Mouse (Mus musculus): ENCODE data around the gene Abcg3. TPM values are rescaled to one million over a fixed set of nuclear protein-coding genes. Genes with fewer than 3 reads are reported as not detected.
A peak's percentile ranks its signal among the peaks of the same experiment; 100 is the strongest.

The Abcg3 gene
- polyA plus RNA-seq (2012; rRNA removed) (0.77 and 0.89 TPM in 2 replicates), polyA plus RNA-seq (2014; fragmentation: Nextera tagmentation; extraction: Ambion mirVana) (0.50 and 0.68 TPM in 2 replicates)

DNA sequence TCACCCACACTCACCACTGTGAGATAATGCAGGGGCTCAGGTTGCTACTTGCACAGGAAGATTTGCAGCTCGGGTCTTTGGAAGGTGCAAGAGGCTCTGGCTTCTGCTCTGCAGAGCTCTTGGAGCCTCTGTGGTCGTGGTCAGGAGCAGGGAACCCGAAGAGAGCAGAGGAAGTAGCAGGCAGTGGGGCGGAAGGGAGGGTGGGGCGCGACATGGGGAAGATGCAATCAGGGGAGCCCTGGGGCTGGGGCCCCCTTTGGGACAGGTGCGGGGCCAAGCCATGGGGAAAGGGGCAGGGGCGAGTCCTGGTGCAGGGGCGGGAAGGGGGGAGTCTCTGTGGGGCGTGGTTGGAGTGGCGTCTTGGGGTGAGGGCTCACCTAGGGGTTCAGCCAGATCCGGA, at the start of gene Abcg3:
Gene Abcg3 (minus strand): TSS at position 184 of the 400 bp plus-strand sequence.
- Histone ChIP-seq H3K27me3 (ENCODE audit: control insufficient read depth, insufficient read depth, low read length) (no peaks in the 10 kb centered on the region), H3K4me2 (replicated peaks; ENCODE audit: low read depth, low read length, severe bottlenecking) (peak within 1 kb of the TSS; percentile 35; the same call in 1 of the 2 replicates), H3K27ac (replicated peaks; ENCODE audit: low read depth, low read length) (no peak within 1 kb of the TSS), H3K4me1 (ENCODE audit: control insufficient read depth, insufficient read depth, low read length) (no peaks in the 10 kb centered on the region), H3K9ac (ENCODE audit: low read depth, low read length, severe bottlenecking) (peak within 1 kb of the TSS; percentile 34; the same call in 1 of the 2 replicates), H3K36me3 (ENCODE audit: control insufficient read depth, insufficient read depth, low read length) (no peaks in the 10 kb centered on the region), H3K9me3 (ENCODE audit: control insufficient read depth, low read length) (no peaks in the 10 kb centered on the region), H3K4me3 (replicated peaks; ENCODE audit: low read length) (0 out of 2 replicates have a peak within 1 kb of the TSS, but pooled peaks have one; percentile 7)
- ATAC-seq (ENCODE audit: low FRiP score, low read depth): no peak
- WGBS: 26% methylated on average over 12 of the region's 12 CpGs
- no peak for DNase-seq (ENCODE audit: low spot score)
- TF ChIP-seq POLR2A (IDR thresholded peaks at IDR 0.05; ENCODE audit: borderline replicate concordance, extremely low read depth, insufficient read depth, insufficient read length): no peak

DNA sequence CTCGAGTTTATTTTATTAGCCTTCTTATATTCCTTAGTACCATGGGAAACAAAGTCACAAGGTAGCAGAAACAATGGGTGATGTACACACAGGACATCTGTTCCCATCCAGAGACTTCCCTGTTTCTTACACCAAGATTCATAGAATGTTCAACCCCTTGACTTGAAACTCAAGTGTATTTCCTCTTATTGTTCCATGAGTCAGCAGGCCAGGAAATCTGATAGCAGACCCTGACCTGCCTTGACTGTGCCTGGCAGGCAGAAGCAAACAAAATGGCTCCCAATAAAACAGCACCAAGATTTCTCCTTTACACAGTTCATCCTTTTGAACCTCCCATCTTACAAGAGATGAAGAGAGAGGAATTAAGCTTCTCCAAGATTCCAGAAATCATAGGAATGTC, 30.0 kb upstream of the Abcg3 start:
- no peak for TF ChIP-seq POLR2A (IDR thresholded peaks at IDR 0.05; ENCODE audit: borderline replicate concordance, extremely low read depth, insufficient read depth, insufficient read length)
- ATAC-seq (ENCODE audit: low FRiP score, low read depth) (no peak), DNase-seq (ENCODE audit: low spot score) (no peak)
- H3K36me3 ChIP-seq (ENCODE audit: control insufficient read depth, insufficient read depth, low read length): no peaks in the 10 kb centered on the region
- 89% methylated on average over 1 of the region's 1 CpGs for WGBS
- H3K4me3 ChIP-seq (replicated peaks; ENCODE audit: low read length): no peak overlapping the region
- H3K4me1 ChIP-seq (ENCODE audit: control insufficient read depth, insufficient read depth, low read length): no peaks in the 10 kb centered on the region
- H3K4me2 ChIP-seq (replicated peaks; ENCODE audit: low read depth, low read length, severe bottlenecking): no peak overlapping the region
- no peak overlapping the region for H3K27ac ChIP-seq (replicated peaks; ENCODE audit: low read depth, low read length)
- no peak overlapping the region for H3K9ac ChIP-seq (ENCODE audit: low read depth, low read length, severe bottlenecking)
- H3K9me3 ChIP-seq (ENCODE audit: control insufficient read depth, low read length): no peaks in the 10 kb centered on the region
- H3K27me3 ChIP-seq (ENCODE audit: control insufficient read depth, insufficient read depth, low read length): no peaks in the 10 kb centered on the region

DNA sequence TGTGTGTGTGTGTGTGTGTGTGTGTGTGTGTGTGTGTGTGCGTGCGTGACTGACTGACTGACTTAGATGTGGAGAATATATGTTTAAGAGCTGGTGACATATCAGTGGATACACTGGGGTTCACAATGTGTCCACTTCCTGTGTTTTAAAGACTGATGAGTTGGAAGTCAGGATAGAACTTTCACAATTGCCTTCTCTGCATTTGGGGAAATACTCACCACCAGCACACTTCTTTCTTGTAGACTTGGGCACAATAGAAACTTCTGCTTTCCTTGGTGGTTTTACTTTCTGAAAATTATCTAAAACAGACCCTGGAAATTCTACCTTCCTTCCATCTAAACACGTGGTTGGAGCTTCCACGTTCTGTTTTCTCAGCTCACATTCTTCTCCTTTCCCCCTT, 29.1 kb upstream of the Abcg3 start:
- Histone ChIP-seq H3K4me2 (replicated peaks; ENCODE audit: low read depth, low read length, severe bottlenecking) (no peak overlapping the region), H3K9me3 (ENCODE audit: control insufficient read depth, low read length) (no peaks in the 10 kb centered on the region), H3K4me1 (ENCODE audit: control insufficient read depth, insufficient read depth, low read length) (no peaks in the 10 kb centered on the region), H3K9ac (ENCODE audit: low read depth, low read length, severe bottlenecking) (no peak overlapping the region), H3K27ac (replicated peaks; ENCODE audit: low read depth, low read length) (no peak overlapping the region), H3K4me3 (replicated peaks; ENCODE audit: low read length) (no peak overlapping the region), H3K27me3 (ENCODE audit: control insufficient read depth, insufficient read depth, low read length) (no peaks in the 10 kb centered on the region), H3K36me3 (ENCODE audit: control insufficient read depth, insufficient read depth, low read length) (no peaks in the 10 kb centered on the region)
- 83% methylated on average over 4 of the region's 4 CpGs for WGBS
- DNase-seq (ENCODE audit: low spot score) (no peak), ATAC-seq (ENCODE audit: low FRiP score, low read depth) (no peak)
- no peak for TF ChIP-seq POLR2A (IDR thresholded peaks at IDR 0.05; ENCODE audit: borderline replicate concordance, extremely low read depth, insufficient read depth, insufficient read length)

DNA sequence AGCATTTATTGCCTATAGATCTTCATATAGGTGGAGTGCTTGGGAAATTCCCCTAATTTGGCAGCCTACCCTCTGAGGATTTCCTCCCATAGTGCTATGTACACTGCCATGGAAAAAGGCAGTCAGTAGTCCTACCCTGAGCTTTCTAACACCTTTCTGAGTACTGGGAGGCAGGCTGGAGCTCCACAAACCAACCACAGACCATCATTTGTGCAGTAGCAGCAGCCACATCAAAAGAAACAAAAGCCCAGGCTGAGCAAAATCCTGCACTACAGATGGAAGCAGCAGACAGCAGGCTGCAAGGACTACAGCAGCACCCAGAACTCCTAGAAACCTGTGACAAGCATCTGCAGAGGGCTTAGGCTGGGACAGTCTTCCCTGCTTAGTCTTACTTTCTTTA, 27.9 kb upstream of the Abcg3 start:
- no peak for TF ChIP-seq POLR2A (IDR thresholded peaks at IDR 0.05; ENCODE audit: borderline replicate concordance, extremely low read depth, insufficient read depth, insufficient read length)
- no peak overlapping the region for H3K4me2 ChIP-seq (replicated peaks; ENCODE audit: low read depth, low read length, severe bottlenecking)
- no peak overlapping the region for H3K27ac ChIP-seq (replicated peaks; ENCODE audit: low read depth, low read length)
- H3K9me3 ChIP-seq (ENCODE audit: control insufficient read depth, low read length): no peaks in the 10 kb centered on the region
- ATAC-seq (ENCODE audit: low FRiP score, low read depth): no peak
- no peak overlapping the region for H3K4me3 ChIP-seq (replicated peaks; ENCODE audit: low read length)
- no peaks in the 10 kb centered on the region for H3K36me3 ChIP-seq (ENCODE audit: control insufficient read depth, insufficient read depth, low read length)
- H3K9ac ChIP-seq (ENCODE audit: low read depth, low read length, severe bottlenecking): no peak overlapping the region
- DNase-seq (ENCODE audit: low spot score): no peak
- no peaks in the 10 kb centered on the region for H3K4me1 ChIP-seq (ENCODE audit: control insufficient read depth, insufficient read depth, low read length)
- no peaks in the 10 kb centered on the region for H3K27me3 ChIP-seq (ENCODE audit: control insufficient read depth, insufficient read depth, low read length)

- Histone ChIP-seq H3K9ac (ENCODE audit: low read depth, low read length, severe bottlenecking) (no peak overlapping the region), H3K36me3 (ENCODE audit: control insufficient read depth, insufficient read depth, low read length) (no peaks in the 10 kb centered on the region), H3K27me3 (ENCODE audit: control insufficient read depth, insufficient read depth, low read length) (no peaks in the 10 kb centered on the region), H3K4me1 (ENCODE audit: control insufficient read depth, insufficient read depth, low read length) (no peaks in the 10 kb centered on the region), H3K27ac (replicated peaks; ENCODE audit: low read depth, low read length) (no peak overlapping the region), H3K9me3 (ENCODE audit: control insufficient read depth, low read length) (no peaks in the 10 kb centered on the region), H3K4me3 (replicated peaks; ENCODE audit: low read length) (no peak overlapping the region), H3K4me2 (replicated peaks; ENCODE audit: low read depth, low read length, severe bottlenecking) (no peak overlapping the region)
- WGBS: 91% methylated on average over 2 of the region's 2 CpGs
- ATAC-seq (ENCODE audit: low FRiP score, low read depth) (no peak), DNase-seq (ENCODE audit: low spot score) (no peak)
- no peak for TF ChIP-seq POLR2A (IDR thresholded peaks at IDR 0.05; ENCODE audit: borderline replicate concordance, extremely low read depth, insufficient read depth, insufficient read length)
These were observed 6.9 kb upstream of the Abcg3 start for GRCm38 (mm10) chr5:104989411-104989810.

DNA sequence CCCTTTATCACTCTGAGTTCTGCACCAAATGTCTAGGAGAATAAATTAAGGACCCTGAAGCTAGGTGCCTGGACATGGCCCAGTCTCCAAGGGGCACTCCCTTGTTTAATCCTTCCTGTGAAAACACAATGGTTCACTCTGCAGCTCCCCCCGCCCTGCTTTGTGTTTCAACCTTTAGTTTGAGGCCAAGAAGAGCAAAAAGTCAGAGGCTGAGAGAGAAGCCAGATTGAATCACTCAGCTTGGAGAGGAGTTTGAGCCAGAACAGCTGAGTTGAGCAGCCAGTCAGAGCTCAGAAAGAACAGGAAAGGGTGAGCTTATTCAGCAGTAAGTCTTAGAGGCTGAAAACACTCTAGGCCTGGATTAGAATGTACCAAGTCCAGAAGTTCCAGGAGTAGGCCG, 5.5 kb upstream of the Abcg3 start:
- no peak overlapping the region for H3K4me2 ChIP-seq (replicated peaks; ENCODE audit: low read depth, low read length, severe bottlenecking)
- H3K4me3 ChIP-seq (replicated peaks; ENCODE audit: low read length): no peak overlapping the region
- H3K4me1 ChIP-seq (ENCODE audit: control insufficient read depth, insufficient read depth, low read length): no peaks in the 10 kb centered on the region
- H3K36me3 ChIP-seq (ENCODE audit: control insufficient read depth, insufficient read depth, low read length): no peaks in the 10 kb centered on the region
- WGBS: 64% methylated on average over 2 of the region's 2 CpGs
- DNase-seq (ENCODE audit: low spot score) (no peak), ATAC-seq (ENCODE audit: low FRiP score, low read depth) (no peak)
- no peaks in the 10 kb centered on the region for H3K9me3 ChIP-seq (ENCODE audit: control insufficient read depth, low read length)
- H3K9ac ChIP-seq (ENCODE audit: low read depth, low read length, severe bottlenecking): no peak overlapping the region
- TF ChIP-seq POLR2A (IDR thresholded peaks at IDR 0.05; ENCODE audit: borderline replicate concordance, extremely low read depth, insufficient read depth, insufficient read length): no peak
- H3K27ac ChIP-seq (replicated peaks; ENCODE audit: low read depth, low read length): no peak overlapping the region
- H3K27me3 ChIP-seq (ENCODE audit: control insufficient read depth, insufficient read depth, low read length): no peaks in the 10 kb centered on the region
